Mouse (Mus musculus) cortical plate, adult 2 months (tissue): ENCODE measurements around the gene Il17f.

Experiments used
- CTCF ChIP-seq: fragments of 200-500 bp; IDR thresholded peaks from 2 replicates; pipeline ENCODE4 v1.5.1; 2011; ENCODE audit warnings: mild to moderate bottlenecking, control low read depth, low read length; ENCODE audit not compliant: insufficient read depth; ENCODE audit errors: extremely low read depth
- POLR2A ChIP-seq: fragments of 200-500 bp; IDR thresholded peaks from 2 replicates; pipeline ENCODE4 v1.6.1; 2011; ENCODE audit warnings: mild to moderate bottlenecking, low read length, control low read depth; ENCODE audit not compliant: insufficient read depth; ENCODE audit errors: extremely low read depth

GRCm38 (mm10) chr1:20839911-20840310, 49.5 kb upstream of the Il17f start:
- no peak for TF ChIP-seq CTCF
- no peak for TF ChIP-seq POLR2A
